Comparison of ENCODE assay signal across 7 mouse cellular contexts in the genomic region with DNA sequence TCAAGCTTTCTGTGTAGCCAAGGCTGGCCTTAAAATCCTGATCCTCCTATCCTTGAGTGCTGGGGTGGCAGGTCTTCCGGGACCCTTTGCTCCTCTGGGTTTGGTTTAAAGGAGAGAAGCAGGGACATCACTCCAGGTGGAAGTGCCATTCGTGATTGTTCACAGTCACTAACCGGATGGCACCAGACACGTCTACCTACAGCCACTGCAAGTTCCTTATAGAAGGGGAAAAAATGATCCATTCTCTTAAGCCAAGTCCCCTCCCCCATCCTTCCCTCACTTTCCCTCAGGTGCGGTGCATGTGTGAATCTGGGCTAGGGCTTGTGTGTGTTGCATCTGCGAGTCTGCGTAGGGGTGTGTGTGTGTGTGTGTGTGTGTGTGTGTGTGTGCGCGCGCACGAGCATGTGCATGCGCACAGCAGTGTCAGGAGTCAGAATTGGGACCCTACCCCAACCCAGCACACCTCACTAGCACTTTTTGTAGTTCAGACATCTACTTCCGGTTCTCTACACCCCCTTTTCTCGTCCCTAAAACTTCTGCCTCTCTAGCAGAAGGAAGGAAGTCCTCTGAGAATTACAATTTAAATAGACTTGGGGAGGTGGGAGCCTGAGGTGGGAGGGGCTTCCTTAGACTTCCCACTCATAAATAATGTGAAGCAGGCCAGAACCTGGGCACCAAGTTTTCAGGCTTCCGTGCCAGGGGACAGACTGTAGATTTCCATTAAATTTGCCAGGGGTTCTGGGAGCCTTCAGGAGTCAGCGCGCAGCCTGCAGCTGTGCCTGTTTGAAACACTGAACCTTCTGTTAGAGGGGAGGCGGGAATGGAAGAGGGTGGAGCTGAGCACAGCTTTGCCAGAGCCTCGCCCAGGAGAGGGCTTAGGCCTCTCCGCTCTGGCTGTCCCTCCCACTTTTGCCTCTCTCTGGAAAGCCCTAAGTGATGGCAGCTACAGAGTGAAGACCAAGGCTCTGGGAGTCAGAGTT. TPM values are rescaled to one million over a fixed set of nuclear protein-coding genes. Genes with fewer than 3 reads are reported as not detected.
A peak's percentile ranks its signal among the peaks of the same experiment; 100 is the strongest.
DNase-seq lines count a peak whose midpoint lies in the region.

No protein-coding gene starts in this region.

- H3K27ac ChIP-seq in forebrain, embryonic 10.5 days, result peak overlapping the region; percentile 60
- H3K27ac ChIP-seq in macrophage, result peak overlapping the region; percentile 40

- peaks cover 51% of the 10 kb centered on the region for H3K27me3 ChIP-seq in forebrain, embryonic 10.5 days (ENCODE audit: poor library complexity, severe bottlenecking)

- no peaks in the 10 kb centered on the region for H3K36me3 ChIP-seq in forebrain, embryonic 10.5 days (replicated peaks)
- H3K36me3 ChIP-seq in macrophage (ENCODE audit: inconsistent target), result peaks cover 20% of the 10 kb centered on the region

- DNase-seq in ES-CJ7 (ENCODE audit: low read depth, low spot score), result peak; percentile 81
- peak; percentile 54 for DNase-seq in adrenal gland, adult 8-10 months
- peak; percentile 42 for DNase-seq in forebrain, embryonic 10.5 days (ENCODE audit: extremely low spot score, low spot score)
- peak; percentile 62 to 68 for DNase-seq in heart, postnatal 14 days
- peak; percentile 76 for DNase-seq in layer of hippocampus, adult 9-11 months
- DNase-seq in testis, postnatal 14 days (ENCODE audit: low spot score), result peak; percentile 24

- H3K9me3 ChIP-seq in forebrain, embryonic 10.5 days, result no peaks in the 10 kb centered on the region

- intact Hi-C loops in heart, postnatal 14 days (cut with DNase I), result loop anchor here (2.0 kb wide), 1 partner anchor 40 kb away; a partner anchor contains a TSS

- 30% methylated on average over 20 of the region's 20 CpGs for WGBS in forebrain, embryonic 10.5 days
- 18% methylated on average over 20 of the region's 20 CpGs for WGBS in macrophage (ENCODE audit: missing documents)

- H3K4me1 ChIP-seq in forebrain, embryonic 10.5 days, result peaks cover 36% of the 10 kb centered on the region

- H3K4me3 ChIP-seq in forebrain, embryonic 10.5 days, result 0 out of 2 replicates have a peak overlapping the region, but pooled peaks have one; percentile 3
- no peak overlapping the region for H3K4me3 ChIP-seq in macrophage (ENCODE audit: inconsistent target)

- H3K79me2 ChIP-seq in macrophage (ENCODE audit: inconsistent target), result peaks cover 26% of the 10 kb centered on the region

RNA-seq across cellular contexts. Expression of a gene that starts 3.1 kb away (rescaled TPM):
- 10 to 100 TPM; 79.6 to 95.9 (median 87.5) TPM for total RNA-seq in adrenal gland, adult 8-10 months (2022)
- 2.1 and 2.2 TPM in 2 replicates for polyA plus RNA-seq in forebrain, embryonic 10.5 days (2016; fragmentation: Nextera tagmentation; extraction: Ambion mirVana)
- 10 to 100 TPM; 14.9 to 15.3 TPM for total RNA-seq in heart, postnatal 14 days (2021)
- total RNA-seq in macrophage (2018; cell fraction: chromatin; rRNA removed), result 10 to 100 TPM; 16.7 to 54.7 (median 36.4) TPM
- 10 to 100 TPM; 12.9 to 22.6 (median 18.5) TPM for total RNA-seq in macrophage (2018; cell fraction: cytosol; rRNA removed)
- 10 to 100 TPM; 15.0 to 41.3 (median 25.5) TPM for total RNA-seq in macrophage (2018; cell fraction: nucleus; rRNA removed)
- polyA plus RNA-seq in macrophage (2018), result 15.0 to 21.6 TPM (median 19.5 TPM) in 3 replicates

RNA-seq across cellular contexts. Expression of a gene that starts 10.5 kb away (rescaled TPM):
- total RNA-seq in adrenal gland, adult 8-10 months (2022), result 10 to 100 TPM in 3 of 4 experiments, 1 to 10 TPM in 1; 5.8 to 22.3 (median 14.0) TPM
- polyA plus RNA-seq in forebrain, embryonic 10.5 days (2016; fragmentation: Nextera tagmentation; extraction: Ambion mirVana), result 0.34 and 0.69 TPM in 2 replicates
- total RNA-seq in heart, postnatal 14 days (2021), result under 1 TPM; 0.66 to 0.81 TPM
- not detected for total RNA-seq in macrophage (2018; cell fraction: chromatin; rRNA removed)
- 1 to 10 TPM in 3 of 26 experiments, under 1 TPM in 23; 0.18 to 1.4 (median 0.53) TPM for total RNA-seq in macrophage (2018; cell fraction: cytosol; rRNA removed)
- total RNA-seq in macrophage (2018; cell fraction: nucleus; rRNA removed), result under 1 TPM in 2 of 26 experiments, not detected in 24; 0.51 to 0.92 TPM
- polyA plus RNA-seq in macrophage (2018), result 0.14 to 1.1 TPM (median 0.87 TPM) in 3 replicates

RNA-seq across cellular contexts. Expression of a gene that starts 41.2 kb away (rescaled TPM):
- 10 to 100 TPM; 46.5 to 54.7 (median 50.7) TPM for total RNA-seq in adrenal gland, adult 8-10 months (2022)
- 149 and 153 TPM in 2 replicates for polyA plus RNA-seq in forebrain, embryonic 10.5 days (2016; fragmentation: Nextera tagmentation; extraction: Ambion mirVana)
- total RNA-seq in heart, postnatal 14 days (2021), result 10 to 100 TPM; 14.8 to 15.1 TPM
- 10 to 100 TPM in 11 of 26 experiments, 1 to 10 TPM in 15; 1.6 to 22.7 (median 8.9) TPM for total RNA-seq in macrophage (2018; cell fraction: chromatin; rRNA removed)
- total RNA-seq in macrophage (2018; cell fraction: cytosol; rRNA removed), result 10 to 100 TPM in 18 of 26 experiments, 1 to 10 TPM in 8; 6.3 to 20.2 (median 12.6) TPM
- 10 to 100 TPM in 8 of 26 experiments, 1 to 10 TPM in 18; 2.4 to 21.9 (median 6.5) TPM for total RNA-seq in macrophage (2018; cell fraction: nucleus; rRNA removed)
- 6.7 to 27.5 TPM (median 13.8 TPM) in 3 replicates for polyA plus RNA-seq in macrophage (2018)

RNA-seq across cellular contexts. Expression of a gene that starts 52.4 kb away (rescaled TPM):
- total RNA-seq in adrenal gland, adult 8-10 months (2022), result 1 to 10 TPM; 1.1 to 3.0 (median 1.4) TPM
- not detected in 2 replicates for polyA plus RNA-seq in forebrain, embryonic 10.5 days (2016; fragmentation: Nextera tagmentation; extraction: Ambion mirVana)
- total RNA-seq in heart, postnatal 14 days (2021), result under 1 TPM in 1 of 2 experiments, not detected in 1; 0.07 TPM
- not detected for total RNA-seq in macrophage (2018; cell fraction: chromatin; rRNA removed)
- total RNA-seq in macrophage (2018; cell fraction: cytosol; rRNA removed), result not detected
- total RNA-seq in macrophage (2018; cell fraction: nucleus; rRNA removed), result not detected
- polyA plus RNA-seq in macrophage (2018), result not detected in 3 replicates

Comparison
In these comparisons a context has a peak if more than half of its experiments do, and no peak if none do; other contexts are left out.
1. DNase-seq: peak in every context shown above with its lines; median percentile 81 in ES-CJ7; 76 in layer of hippocampus, adult 9-11 months; 65 in heart, postnatal 14 days; 54 in adrenal gland, adult 8-10 months; 42 in forebrain, embryonic 10.5 days; 24 in testis, postnatal 14 days.
2. RNA of a gene that starts 3.1 kb away (total RNA-seq): 79.6 to 95.9 TPM in adrenal gland, adult 8-10 months; 14.9 to 15.3 TPM in heart, postnatal 14 days; every median in the first group is over 4 times any median in the second.